Mouse (Mus musculus) gastrocnemius, adult 2 months (tissue): ENCODE measurements at regions not wholly inside any gene's neighbourhood (a gene's known extent, or its start where the extent isn't known, plus 50 kb on each side); places are given as distances from the start of the nearest gene placed in this dataset.
A peak's percentile ranks its signal among the peaks of the same experiment; 100 is the strongest.

Experiments
- DNase-seq: peaks from one replicate; pipeline ENCODE4 v3.0.0; 2022
- H3K27ac ChIP-seq: fragments of 200-600 bp; 2 replicates; pipeline ENCODE4 v1.8.1; 2022; ENCODE audit warnings: mild to moderate bottlenecking
- H3K4me3 ChIP-seq: fragments of 200-600 bp; 2 replicates; pipeline ENCODE4 v1.8.1; 2022; ENCODE audit warnings: mild to moderate bottlenecking, moderate library complexity
- CTCF ChIP-seq: fragments of 200-600 bp; IDR thresholded peaks from 2 replicates; pipeline ENCODE4 v1.8.1; 2022; ENCODE audit warnings: antibody characterized with exemption, mild to moderate bottlenecking, moderate library complexity
- intact Hi-C: fragments of 180-260 bp; cut with DNase I; formaldehyde crosslinking; loops from one replicate; pipeline ENCODE4 v1.15.1; 2025

- no peak for TF ChIP-seq CTCF
- intact Hi-C loops: no loop called here
- no peak overlapping the region for H3K4me3 ChIP-seq
- H3K27ac ChIP-seq: no peak overlapping the region
- DNase-seq: no peak
These were observed 136.4 kb upstream of the Catsperb start for GRCm38 (mm10) chr12:101268092-101268491.

- intact Hi-C loops: no loop called here
- DNase-seq: peak; percentile 13
- no peak overlapping the region for H3K27ac ChIP-seq
- no peak overlapping the region for H3K4me3 ChIP-seq
- TF ChIP-seq CTCF: no peak
These were observed 120.3 kb upstream of the Catsperb start for GRCm38 (mm10) chr12:101284195-101284594.

GRCm38 (mm10) chr12:101301872-101302271 lies 102.6 kb upstream of the Catsperb start:
- H3K4me3 ChIP-seq: no peak overlapping the region
- no peak overlapping the region for H3K27ac ChIP-seq
- intact Hi-C loops: no loop called here
- DNase-seq: no peak
- no peak for TF ChIP-seq CTCF
